Mouse (Mus musculus) gastrocnemius, adult 2 months (tissue): ENCODE measurements around the gene Tchhl1. TPM values are rescaled to one million over a fixed set of nuclear protein-coding genes. Genes with fewer than 3 reads are reported as not detected.
"Not testable (repeated sequence)": the region's sequence is repeated elsewhere in the genome, so short reads cannot be mapped to it uniquely, and the experiment has no call there.

Experiments used
- DNase-seq: peaks from one replicate; pipeline ENCODE4 v3.0.0; 2022
- H3K27ac ChIP-seq: fragments of 200-600 bp; 2 replicates; pipeline ENCODE4 v1.8.1; 2022; ENCODE audit warnings: mild to moderate bottlenecking
- H3K4me3 ChIP-seq: fragments of 200-600 bp; 2 replicates; pipeline ENCODE4 v1.8.1; 2022; ENCODE audit warnings: mild to moderate bottlenecking, moderate library complexity
- CTCF ChIP-seq: fragments of 200-600 bp; IDR thresholded peaks from 2 replicates; pipeline ENCODE4 v1.8.1; 2022; ENCODE audit warnings: antibody characterized with exemption, mild to moderate bottlenecking, moderate library complexity
- intact Hi-C: fragments of 180-260 bp; cut with DNase I; formaldehyde crosslinking; loops from one replicate; pipeline ENCODE4 v1.15.1; 2025
- total RNA-seq, 2 experiments: library from RNA; stranded (reverse); gene quantifications; 2 replicates each; pipeline ENCODE4 v1.2.3; 2021

Tchhl1 gene
- total RNA-seq, 2 experiments from 2014 or later, result not detected

GRCm38 (mm10) chr3:93480053-93480452 lies 11.5 kb downstream of the Tchhl1 start:
- TF ChIP-seq CTCF, result no peak
- intact Hi-C loops, result no loop called here
- H3K4me3 ChIP-seq, result no peak overlapping the region
- DNase-seq, result no peak
- H3K27ac ChIP-seq, result no peak overlapping the region

- intact Hi-C loops, result no loop called here
- TF ChIP-seq CTCF, result no peak
- H3K27ac ChIP-seq, result no peak overlapping the region
- H3K4me3 ChIP-seq, result no peak overlapping the region
- DNase-seq, result no peak
Measured at GRCm38 (mm10) chr3:93481982-93482616, 13.5 kb downstream of the Tchhl1 start.

GRCm38 (mm10) chr3:93485611-93486010 lies 17.1 kb downstream of the Tchhl1 start:
- no peak for DNase-seq
- no peak overlapping the region for H3K27ac ChIP-seq
- intact Hi-C loops, result no loop called here
- no peak overlapping the region for H3K4me3 ChIP-seq
- no peak for TF ChIP-seq CTCF

GRCm38 (mm10) chr3:93488541-93488940 lies 20.0 kb downstream of the Tchhl1 start:
- intact Hi-C loops, result no loop called here
- Histone ChIP-seq H3K27ac (no peak overlapping the region), H3K4me3 (no peak overlapping the region)
- TF ChIP-seq CTCF, result no peak
- DNase-seq, result no peak

GRCm38 (mm10) chr3:93492176-93492575 lies 23.6 kb downstream of the Tchhl1 start:
- intact Hi-C loops, result loop anchor here (5.0 kb wide), 1 partner anchor 360 kb away; no protein-coding TSS in a partner anchor
- no peak for DNase-seq
- H3K27ac ChIP-seq, result no peak overlapping the region
- no peak for TF ChIP-seq CTCF
- no peak overlapping the region for H3K4me3 ChIP-seq

- intact Hi-C loops, result loop anchor here (1.0 to 5.0 kb wide), 2 partner anchors 132 to 362 kb away; no protein-coding TSS in a partner anchor
- DNase-seq, result no peak
Measured at GRCm38 (mm10) chr3:93493992-93494391, 25.4 kb downstream of the Tchhl1 start.

GRCm38 (mm10) chr3:93494774-93495173 lies 26.2 kb downstream of the Tchhl1 start:
- intact Hi-C loops, result loop anchor here (1.0 to 5.0 kb wide), 2 partner anchors 132 to 362 kb away; no protein-coding TSS in a partner anchor
- not testable (repeated sequence) for H3K4me3 ChIP-seq, DNase-seq, H3K27ac ChIP-seq

More at GRCm38 (mm10) chr3:93493992-93494391, 25.4 kb downstream of the Tchhl1 start:
- H3K27ac ChIP-seq, result no peak overlapping the region
- peak; percentile 74 for TF ChIP-seq CTCF
- H3K4me3 ChIP-seq, result no peak overlapping the region

GRCm38 (mm10) chr3:93497131-93497530 lies 28.6 kb downstream of the Tchhl1 start:
- intact Hi-C loops, result no loop called here
- Histone ChIP-seq H3K27ac (no peak overlapping the region), H3K4me3 (no peak overlapping the region)
- no peak for DNase-seq
- no peak for TF ChIP-seq CTCF

- no peak for DNase-seq
- no peak for TF ChIP-seq CTCF
- intact Hi-C loops, result no loop called here
- no peak overlapping the region for H3K4me3 ChIP-seq
- H3K27ac ChIP-seq, result no peak overlapping the region
Measured at GRCm38 (mm10) chr3:93499129-93499528, 30.6 kb downstream of the Tchhl1 start.

GRCm38 (mm10) chr3:93504536-93505189 lies 36.1 kb downstream of the Tchhl1 start:
- intact Hi-C loops, result no loop called here
- DNase-seq, result no peak

GRCm38 (mm10) chr3:93505960-93506863 lies 37.7 kb downstream of the Tchhl1 start:
- intact Hi-C loops, result no loop called here
- Histone ChIP-seq H3K4me3 (peak overlapping the region; percentile 54), H3K27ac (no peak overlapping the region)
- DNase-seq, result peak; percentile 27
- no peak for TF ChIP-seq CTCF

More at GRCm38 (mm10) chr3:93504536-93505189, 36.1 kb downstream of the Tchhl1 start:
- Histone ChIP-seq H3K27ac (no peak overlapping the region), H3K4me3 (no peak overlapping the region)
- TF ChIP-seq CTCF, result no peak

GRCm38 (mm10) chr3:93506881-93507325 lies 38.3 kb downstream of the Tchhl1 start:
- intact Hi-C loops, result no loop called here
- no peak for TF ChIP-seq CTCF

More at GRCm38 (mm10) chr3:93506881-93507325, 38.3 kb downstream of the Tchhl1 start:
- DNase-seq, result no peak
- Histone ChIP-seq H3K27ac (no peak overlapping the region), H3K4me3 (no peak overlapping the region)
